ENCODE assay signal across 13 mouse cellular contexts in the genomic region with DNA sequence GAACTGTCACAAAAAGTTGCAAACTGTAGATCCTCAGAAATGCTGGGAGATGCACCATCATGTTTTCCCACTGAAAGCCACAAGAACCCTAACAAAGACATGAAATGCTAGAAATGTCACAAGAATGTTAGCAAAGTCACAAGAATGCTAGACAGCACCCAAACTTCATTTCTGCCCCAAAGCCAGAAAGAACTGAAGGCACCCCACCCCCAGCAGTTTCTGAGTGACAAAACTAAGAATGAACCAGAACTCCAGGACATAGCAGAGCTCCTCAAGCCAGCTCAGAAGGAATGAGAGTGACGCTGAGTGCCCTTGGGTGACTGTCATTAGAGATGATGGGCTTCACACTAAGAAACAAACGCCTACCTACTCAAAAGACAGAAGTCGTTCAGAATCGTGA.
"Had no signal": no experiment of that assay in that cellular context is flagged by ENCODE, and none has a peak within 500 bp of the region (broad histone marks: within the 10 kb centered on the region; RNA-seq: fewer than 3 reads in every experiment).

No protein-coding gene starts in this region.

- DNase-seq: heart, postnatal 10 days; heart, postnatal 14 days; heart, postnatal 4 days; kidney, adult 11 months; kidney, adult 18-20 months; kidney, adult 8-10 months; kidney, postnatal 10 days; kidney, postnatal 14 days; kidney, postnatal 25 days; kidney, postnatal 36 days; kidney, postnatal 4 days; layer of hippocampus, adult 9-11 months; layer of hippocampus, postnatal 36 days had no signal
